Mouse (Mus musculus): ENCODE data around the gene Mrps27.
A peak's percentile ranks its signal among the peaks of the same experiment; 100 is the strongest.
"Not testable (repeated sequence)": the region's sequence is repeated elsewhere in the genome, so short reads cannot be mapped to it uniquely, and the experiment has no call there.

Gene Mrps27

GRCm38 (mm10) chr13:99344599-99345575, at the start of gene Mrps27, which contains the start of gene Ptcd2:
TSS of gene Mrps27 (plus strand) at chr13:99344786.
TSS of gene Ptcd2 (minus strand) at chr13:99344705.
- DNase-seq (ENCODE audit: extremely low spot score, low spot score), result peak; percentile 98

- no peak for DNase-seq (ENCODE audit: extremely low spot score, low spot score)
These were observed 44.7 kb upstream of the Mrps27 start for GRCm38 (mm10) chr13:99299921-99300320.

DNA sequence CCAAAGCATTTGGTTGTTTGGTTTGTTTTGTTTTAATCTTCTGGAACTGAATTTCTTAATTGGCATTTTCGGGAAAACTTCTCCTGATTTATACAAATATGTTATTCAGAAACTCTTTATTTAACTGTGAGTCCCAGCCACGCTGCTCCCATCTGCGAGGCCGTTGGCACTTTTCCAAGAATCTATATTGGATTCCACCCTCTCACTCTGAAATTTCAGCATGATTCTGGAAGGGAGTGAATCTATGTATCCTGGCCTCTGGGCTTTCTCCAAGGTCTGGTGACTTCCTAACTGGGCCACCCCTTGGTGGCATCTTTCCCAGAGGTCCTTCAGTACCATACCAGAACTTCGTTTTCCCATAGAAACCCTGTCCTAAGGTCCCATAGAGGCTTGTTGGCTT, 40.7 kb upstream of the Mrps27 start:
- no peak for DNase-seq (ENCODE audit: extremely low spot score, low spot score)

GRCm38 (mm10) chr13:99304365-99304764, 40.2 kb upstream of the Mrps27 start:
- no peak for DNase-seq (ENCODE audit: extremely low spot score, low spot score)

- no peak for DNase-seq (ENCODE audit: extremely low spot score, low spot score)
These were observed 39.4 kb upstream of the Mrps27 start for GRCm38 (mm10) chr13:99305186-99305585.

GRCm38 (mm10) chr13:99306164-99306563, 38.4 kb upstream of the Mrps27 start:
- DNase-seq (ENCODE audit: extremely low spot score, low spot score), result no peak

DNA sequence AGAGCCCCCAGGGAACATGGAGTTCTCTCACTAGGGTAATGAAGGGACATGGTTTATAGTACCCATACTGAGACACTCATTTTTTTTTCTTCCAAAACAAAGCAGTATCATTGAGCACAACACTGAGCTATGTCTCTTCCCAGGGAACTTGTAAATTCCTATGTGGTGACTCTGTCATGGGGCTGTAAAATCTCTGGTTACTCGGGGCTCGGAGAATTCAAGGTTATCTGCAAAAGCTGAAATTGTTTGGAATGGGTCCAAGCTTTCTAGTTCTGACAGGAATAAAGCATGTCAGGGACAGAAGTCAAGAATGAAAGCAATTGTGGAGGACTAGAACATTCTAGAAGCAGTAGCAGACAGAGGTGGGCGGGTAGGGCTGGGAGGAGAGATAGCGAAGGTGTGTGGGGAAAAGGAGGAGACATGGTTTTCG, 36.6 kb upstream of the Mrps27 start:
- DNase-seq (ENCODE audit: extremely low spot score, low spot score), result no peak

- no peak for DNase-seq (ENCODE audit: extremely low spot score, low spot score)
These were observed 36.2 kb upstream of the Mrps27 start for GRCm38 (mm10) chr13:99308393-99308792.

DNA sequence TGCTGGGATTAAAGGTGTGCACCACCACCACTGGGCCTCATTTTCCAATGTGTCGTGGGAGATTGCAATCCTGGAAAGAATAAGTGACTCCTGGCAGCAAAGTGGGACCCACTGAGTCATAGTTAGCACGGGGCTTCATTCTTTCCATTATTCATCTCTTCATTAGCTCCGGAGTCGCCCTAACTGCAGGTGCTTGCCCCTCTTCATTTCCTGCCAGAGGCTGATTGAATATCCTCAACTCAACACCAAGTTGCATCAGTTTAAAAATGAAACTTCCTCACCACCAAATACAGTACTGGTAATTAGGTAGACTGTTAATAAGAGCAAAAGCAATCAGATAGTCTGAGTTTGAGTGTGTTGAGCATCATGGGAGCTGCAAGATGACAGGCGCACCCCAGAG, 30.5 kb upstream of the Mrps27 start:
- DNase-seq (ENCODE audit: extremely low spot score, low spot score), result no peak

- no peak for DNase-seq (ENCODE audit: extremely low spot score, low spot score)
These were observed 29.9 kb upstream of the Mrps27 start for GRCm38 (mm10) chr13:99314657-99315181.

GRCm38 (mm10) chr13:99316366-99316765, 28.2 kb upstream of the Mrps27 start:
- no peak for DNase-seq (ENCODE audit: extremely low spot score, low spot score)

GRCm38 (mm10) chr13:99317058-99317457, 27.5 kb upstream of the Mrps27 start:
- no peak for DNase-seq (ENCODE audit: extremely low spot score, low spot score)

DNA sequence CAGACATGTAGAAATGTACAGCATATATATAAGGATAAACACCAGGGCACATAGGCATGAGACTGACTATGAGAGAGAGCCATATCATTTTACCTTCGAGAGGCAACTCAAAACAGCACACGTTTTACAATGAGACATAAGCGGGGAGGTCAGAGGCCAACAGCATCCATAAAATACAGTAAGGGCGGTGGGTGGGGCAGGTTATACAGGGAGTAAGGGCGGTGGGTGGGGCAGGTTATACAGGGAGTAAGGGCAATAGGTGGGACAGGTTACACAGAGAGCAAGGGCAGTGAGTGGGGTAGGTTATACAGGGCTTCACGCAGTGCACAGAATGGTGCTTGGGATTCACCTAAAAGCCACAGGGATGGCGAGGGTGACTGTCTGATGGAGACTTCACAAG, 24.1 kb upstream of the Mrps27 start:
- DNase-seq (ENCODE audit: extremely low spot score, low spot score), result no peak

DNA sequence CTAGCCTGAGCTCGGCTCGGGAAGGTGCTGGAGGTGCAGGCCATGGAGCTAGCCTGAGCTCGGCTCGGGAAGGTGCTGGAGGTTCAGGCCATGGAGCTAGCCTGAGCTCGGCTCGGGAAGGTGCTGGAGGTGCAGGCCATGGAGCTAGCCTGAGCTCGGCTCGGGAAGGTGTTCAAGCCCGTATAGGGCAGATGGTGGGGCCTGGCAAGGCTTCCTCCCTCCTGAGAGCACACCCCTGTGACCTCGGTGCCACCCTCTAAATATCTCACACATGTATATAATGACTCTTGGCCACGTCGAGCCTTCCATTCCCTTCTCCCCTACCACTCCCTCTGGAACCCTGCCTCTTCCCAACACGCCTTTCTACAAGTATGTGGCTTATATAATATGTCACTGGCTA, 21.7 kb upstream of the Mrps27 start:
- not testable (repeated sequence) for DNase-seq (ENCODE audit: extremely low spot score, low spot score)

DNA sequence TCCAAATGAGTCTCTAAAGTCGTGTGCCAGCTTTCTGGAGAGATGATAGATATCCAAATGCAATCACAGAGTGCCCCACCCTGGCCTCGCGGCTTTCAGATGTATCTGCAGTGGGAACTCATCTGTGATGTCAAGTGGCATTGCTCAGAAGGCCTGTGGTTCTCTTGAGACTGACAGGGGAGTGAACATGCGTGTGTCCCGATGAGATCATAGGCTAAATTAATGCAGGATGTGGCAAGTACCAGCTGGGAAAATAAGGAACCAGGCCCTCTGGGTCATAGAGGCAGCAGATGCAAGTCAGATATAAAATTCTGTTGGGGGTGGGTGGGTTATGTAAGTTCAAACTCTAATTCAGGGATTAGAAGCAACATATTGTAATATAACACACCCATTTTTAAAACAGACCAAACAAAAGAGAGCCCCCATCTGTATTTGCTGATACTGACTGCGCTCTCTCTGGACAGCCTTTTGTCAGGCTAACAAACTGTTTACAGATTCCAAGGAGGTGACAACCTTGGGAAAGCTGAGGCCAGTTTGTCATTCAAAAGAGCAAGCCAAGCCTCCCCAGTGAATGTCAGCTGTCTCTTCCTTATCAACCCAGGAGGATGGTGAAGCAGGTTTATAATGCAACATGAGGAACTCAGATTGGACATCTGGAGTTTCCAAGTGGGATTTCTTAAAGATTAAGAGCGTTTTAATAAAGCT, 20.8 kb upstream of the Mrps27 start:
- no peak for DNase-seq (ENCODE audit: extremely low spot score, low spot score)

DNA sequence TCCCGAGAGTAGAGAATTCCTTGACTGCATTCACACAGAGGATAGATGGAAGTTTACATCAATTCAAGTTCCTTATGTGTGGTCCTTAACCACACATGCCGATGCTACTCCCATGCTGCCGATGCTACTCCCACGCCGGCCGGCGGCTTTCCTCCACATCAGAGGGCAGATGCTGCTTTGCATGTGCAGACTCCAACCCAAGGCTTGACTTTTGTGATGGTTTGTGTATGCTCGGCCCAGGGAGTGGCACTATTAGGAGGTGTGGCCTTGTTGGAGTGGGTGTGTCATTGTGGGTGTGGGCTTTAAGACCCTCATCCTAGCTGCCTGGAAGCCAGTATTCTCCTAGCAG, 20.3 kb upstream of the Mrps27 start:
- DNase-seq (ENCODE audit: extremely low spot score, low spot score), result not testable (repeated sequence)

DNA sequence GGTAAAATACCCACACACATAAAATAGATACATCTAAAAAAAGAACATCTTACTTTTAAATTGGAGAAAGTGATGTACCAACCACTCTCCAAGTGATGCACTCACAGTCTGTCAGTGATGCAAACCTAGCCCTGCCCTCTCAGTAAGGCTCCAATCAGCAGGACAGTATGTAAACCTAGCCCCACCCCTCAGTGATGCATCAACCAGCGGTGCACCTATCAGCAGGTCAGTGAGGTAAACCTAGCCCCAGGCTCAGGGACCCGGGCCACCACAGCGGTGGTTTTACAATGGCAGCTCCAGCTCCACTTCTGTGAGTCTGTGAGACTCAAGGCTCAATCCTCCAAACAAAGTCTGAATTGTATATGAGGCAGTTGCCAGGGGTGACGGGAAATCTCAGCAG, 13.3 kb upstream of the Mrps27 start:
- no peak for DNase-seq (ENCODE audit: extremely low spot score, low spot score)

GRCm38 (mm10) chr13:99337510-99337909, 7.1 kb upstream of the Mrps27 start:
- no peak for DNase-seq (ENCODE audit: extremely low spot score, low spot score)

- no peak for DNase-seq (ENCODE audit: extremely low spot score, low spot score)
These were observed 3.1 kb upstream of the Mrps27 start for GRCm38 (mm10) chr13:99341504-99341903.

- no peak for DNase-seq (ENCODE audit: extremely low spot score, low spot score)
These were observed 549 bp upstream of the Mrps27 start for GRCm38 (mm10) chr13:99343876-99344598.

- no peak for DNase-seq (ENCODE audit: extremely low spot score, low spot score)
These were observed 5.4 kb downstream of the Mrps27 start for GRCm38 (mm10) chr13:99350009-99350408.
